In the genomic region with DNA sequence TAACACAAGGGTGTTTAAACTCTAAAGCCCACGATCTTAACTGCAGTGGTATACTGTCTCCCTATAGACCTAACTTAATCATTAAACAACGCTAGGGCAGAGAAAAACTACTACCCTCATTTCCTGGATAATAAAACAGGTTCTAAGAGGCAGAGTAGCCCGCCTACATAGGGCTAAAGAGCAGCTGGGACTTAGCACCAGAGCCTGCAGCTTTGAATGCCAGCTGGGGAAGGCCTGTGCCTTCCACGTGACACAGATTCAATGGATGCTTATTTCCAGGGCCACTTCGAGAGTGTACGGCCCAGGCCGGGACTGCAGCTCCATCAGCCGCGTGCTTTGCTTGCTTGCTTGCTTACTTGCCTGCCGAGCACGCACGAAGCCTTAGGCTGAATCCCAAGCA, we compare ENCODE assay signal across 17 mouse cellular contexts. TPM values are rescaled to one million over a fixed set of nuclear protein-coding genes. Genes with fewer than 3 reads are reported as not detected.
DNase-seq lines count a peak whose midpoint lies in the region; ATAC-seq and TF ChIP-seq lines count a peak whose summit lies in the region.
"Had no signal": no experiment of that assay in that cellular context is flagged by ENCODE, and none has a peak within 500 bp of the region (broad histone marks: within the 10 kb centered on the region; RNA-seq: fewer than 3 reads in every experiment).

No protein-coding gene starts in this region.

- intact Hi-C loops in left cerebral cortex, postnatal 14 days (cut with DNase I): no loop called here

- peaks cover 36% of the 10 kb centered on the region for H3K4me1 ChIP-seq in kidney, embryonic 15.5 days
- H3K4me1 ChIP-seq in intestine, embryonic 14.5 days (replicated peaks; ENCODE audit: control insufficient read depth, insufficient read depth, low read length): peaks cover 25% of the 10 kb centered on the region
- H3K4me1 ChIP-seq in limb, embryonic 14.5 days (ENCODE audit: control insufficient read depth, insufficient read depth, low read length): peaks cover 12% of the 10 kb centered on the region

- H3K4me3 ChIP-seq in kidney, embryonic 15.5 days (replicated peaks): no peak overlapping the region
- H3K4me3 ChIP-seq in intestine, embryonic 14.5 days (ENCODE audit: low read depth, low read length): no peak overlapping the region
- H3K4me3 ChIP-seq in limb, embryonic 14.5 days (replicated peaks; ENCODE audit: low read length): no peak overlapping the region
- H3K4me3 ChIP-seq: heart, embryonic 13.5 days; hindbrain, embryonic 15.5 days; liver, embryonic 13.5 days had no signal

- no peak for DNase-seq in kidney, postnatal 25 days
- DNase-seq in R1 (ENCODE audit: low read depth, low spot score): peak; percentile 42
- DNase-seq in intestine, embryonic 14.5 days (ENCODE audit: low spot score): peak; percentile 70
- DNase-seq in limb, embryonic 14.5 days (ENCODE audit: low spot score): peak; percentile 17
- DNase-seq in left cerebral cortex, postnatal 14 days (ENCODE audit: low spot score in 2 of 2): no peak
- DNase-seq in adrenal gland, adult 2 months: no peak
- DNase-seq: adrenal gland, postnatal 25 days; cerebellum, adult 2 months; embryo, embryonic 11 days; layer of hippocampus, postnatal 36 days; liver, embryonic 13.5 days had no signal

- no peak overlapping the region for H3K4me2 ChIP-seq in kidney, embryonic 15.5 days
- H3K4me2 ChIP-seq in intestine, embryonic 14.5 days (ENCODE audit: low read length): no peak overlapping the region
- H3K4me2 ChIP-seq in limb, embryonic 14.5 days (replicated peaks; ENCODE audit: low read depth, low read length, severe bottlenecking): no peak overlapping the region
- H3K4me2 ChIP-seq: heart, embryonic 13.5 days; hindbrain, embryonic 15.5 days; liver, embryonic 13.5 days had no signal

- ATAC-seq in kidney, embryonic 15.5 days (replicated peaks; ENCODE audit: low FRiP score): peak; percentile 64
- peak; percentile 77 for ATAC-seq in intestine, embryonic 14.5 days (replicated peaks; ENCODE audit: low FRiP score, low TSS enrichment, low read depth)
- ATAC-seq in limb, embryonic 14.5 days (ENCODE audit: low FRiP score, low read depth): peak; percentile 50; the same call in 1 of the 2 replicates
- no peak for ATAC-seq in granulocyte monocyte progenitor cell, adult 5-6 weeks (replicated peaks; ENCODE audit: poor library complexity, severe bottlenecking)
- ATAC-seq: CD4-positive, CD25-positive, alpha-beta regulatory T cell, adult 4 months; midbrain, embryonic 16.5 days had no signal

- peak overlapping the region; percentile 72 for H3K27ac ChIP-seq in kidney, embryonic 15.5 days
- peak overlapping the region; percentile 64 for H3K27ac ChIP-seq in intestine, embryonic 14.5 days (ENCODE audit: low read depth)
- 0 out of 2 replicates have a peak overlapping the region, but pooled peaks have one; percentile 1 for H3K27ac ChIP-seq in limb, embryonic 14.5 days (replicated peaks; ENCODE audit: low read depth, low read length)
- H3K27ac ChIP-seq: heart, embryonic 13.5 days; hindbrain, embryonic 15.5 days; liver, embryonic 13.5 days had no signal

- TF ChIP-seq POLR2A in limb, embryonic 14.5 days (IDR thresholded peaks at IDR 0.05; ENCODE audit: borderline replicate concordance, extremely low read depth, insufficient read depth, insufficient read length): no peak

- no peaks in the 10 kb centered on the region for H3K27me3 ChIP-seq in kidney, embryonic 15.5 days
- no peaks in the 10 kb centered on the region for H3K27me3 ChIP-seq in intestine, embryonic 14.5 days (replicated peaks; ENCODE audit: control insufficient read depth, insufficient read depth, low read length)
- H3K27me3 ChIP-seq in limb, embryonic 14.5 days (ENCODE audit: control insufficient read depth, insufficient read depth, low read length): no peaks in the 10 kb centered on the region
- H3K27me3 ChIP-seq: hindbrain, embryonic 15.5 days; liver, embryonic 13.5 days had no signal

- no peaks in the 10 kb centered on the region for H3K9me3 ChIP-seq in kidney, embryonic 15.5 days (replicated peaks)
- H3K9me3 ChIP-seq in intestine, embryonic 14.5 days (ENCODE audit: control insufficient read depth, low read length): no peaks in the 10 kb centered on the region
- H3K9me3 ChIP-seq in limb, embryonic 14.5 days (ENCODE audit: control insufficient read depth, low read length): no peaks in the 10 kb centered on the region
- H3K9me3 ChIP-seq: heart, embryonic 13.5 days; hindbrain, embryonic 15.5 days had no signal

- 0 out of 2 replicates have a peak, but pooled peaks cover 4% of the 10 kb centered on the region for H3K36me3 ChIP-seq in kidney, embryonic 15.5 days
- no peaks in the 10 kb centered on the region for H3K36me3 ChIP-seq in intestine, embryonic 14.5 days (ENCODE audit: control insufficient read depth, insufficient read depth, low read length)
- no peaks in the 10 kb centered on the region for H3K36me3 ChIP-seq in limb, embryonic 14.5 days (ENCODE audit: control insufficient read depth, insufficient read depth, low read length)
- H3K36me3 ChIP-seq: heart, embryonic 13.5 days; hindbrain, embryonic 15.5 days had no signal

- 27% methylated on average over 12 of the region's 12 CpGs for WGBS in kidney, embryonic 15.5 days
- 39% methylated on average over 12 of the region's 12 CpGs for WGBS in intestine, embryonic 14.5 days
- 28% methylated on average over 12 of the region's 12 CpGs for WGBS in limb, embryonic 14.5 days

- no peak overlapping the region for H3K9ac ChIP-seq in kidney, embryonic 15.5 days
- H3K9ac ChIP-seq in intestine, embryonic 14.5 days (ENCODE audit: low read length): no peak overlapping the region
- peak overlapping the region; percentile 32; the same call in 1 of the 2 replicates for H3K9ac ChIP-seq in limb, embryonic 14.5 days (ENCODE audit: low read depth, low read length, severe bottlenecking)
- H3K9ac ChIP-seq: heart, embryonic 13.5 days; hindbrain, embryonic 15.5 days; liver, embryonic 13.5 days had no signal

RNA-seq across cellular contexts. Expression of gene Rcan3, which starts 19.9 kb away (rescaled TPM):
- polyA plus RNA-seq in kidney, embryonic 15.5 days (2015; fragmentation: Nextera tagmentation; extraction: Ambion mirVana): 12.6 and 15.5 TPM in 2 replicates
- 16.1 and 18.4 TPM in 2 replicates for polyA plus RNA-seq in intestine, embryonic 14.5 days (2014; fragmentation: Nextera tagmentation; extraction: Ambion mirVana)
- 16.1 and 18.0 TPM in 2 replicates for polyA plus RNA-seq in limb, embryonic 14.5 days (2012; rRNA removed)
- 14.0 and 17.3 TPM in 2 replicates for polyA plus RNA-seq in limb, embryonic 14.5 days (2014; fragmentation: Nextera tagmentation; extraction: Ambion mirVana)
- total RNA-seq in left cerebral cortex, postnatal 14 days (2021): 10 to 100 TPM; 34.7 to 36.8 TPM
- total RNA-seq in granulocyte monocyte progenitor cell, adult 5-6 weeks (2014; fragmentation: Nextera tagmentation): 3.0 and 9.3 TPM in 2 replicates
- total RNA-seq in granulocyte monocyte progenitor cell, adult 5-6 weeks (2017): 3.6 and 4.9 TPM in 2 replicates
- total RNA-seq in adrenal gland, adult 2 months (2021): 10 to 100 TPM; 12.1 to 24.4 TPM
- polyA plus RNA-seq in adrenal gland, adult 2 months (2012; rRNA removed): 13.1 and 15.7 TPM in 2 replicates

RNA-seq across cellular contexts. Expression of gene Stpg1, which starts 41.0 kb away (rescaled TPM):
- polyA plus RNA-seq in kidney, embryonic 15.5 days (2015; fragmentation: Nextera tagmentation; extraction: Ambion mirVana): 0.60 and 0.65 TPM in 2 replicates
- 0.19 and 0.42 TPM in 2 replicates for polyA plus RNA-seq in intestine, embryonic 14.5 days (2014; fragmentation: Nextera tagmentation; extraction: Ambion mirVana)
- polyA plus RNA-seq in limb, embryonic 14.5 days (2012; rRNA removed): 0.18 and 0.20 TPM in 2 replicates
- 0.15 TPM in 1 of 2 replicates, not detected in the other for polyA plus RNA-seq in limb, embryonic 14.5 days (2014; fragmentation: Nextera tagmentation; extraction: Ambion mirVana)
- 1 to 10 TPM in 1 of 2 experiments, under 1 TPM in 1; 0.81 to 1.1 TPM for total RNA-seq in left cerebral cortex, postnatal 14 days (2021)
- total RNA-seq in granulocyte monocyte progenitor cell, adult 5-6 weeks (2014; fragmentation: Nextera tagmentation): not detected in 2 replicates
- not detected in 2 replicates for total RNA-seq in granulocyte monocyte progenitor cell, adult 5-6 weeks (2017)
- total RNA-seq in adrenal gland, adult 2 months (2021): under 1 TPM; 0.32 to 0.41 TPM
- polyA plus RNA-seq in adrenal gland, adult 2 months (2012; rRNA removed): 0.35 and 0.65 TPM in 2 replicates
- polyA plus RNA-seq: CD4-positive, CD25-positive, alpha-beta regulatory T cell, adult 4 months; liver, embryonic 13.5 days had no signal

RNA-seq across cellular contexts. Expression of gene Nipal3, which starts 41.3 kb away (rescaled TPM):
- 4.9 and 6.2 TPM in 2 replicates for polyA plus RNA-seq in kidney, embryonic 15.5 days (2015; fragmentation: Nextera tagmentation; extraction: Ambion mirVana)
- 4.3 and 6.7 TPM in 2 replicates for polyA plus RNA-seq in intestine, embryonic 14.5 days (2014; fragmentation: Nextera tagmentation; extraction: Ambion mirVana)
- 4.7 and 6.3 TPM in 2 replicates for polyA plus RNA-seq in limb, embryonic 14.5 days (2012; rRNA removed)
- 1.4 and 2.6 TPM in 2 replicates for polyA plus RNA-seq in limb, embryonic 14.5 days (2014; fragmentation: Nextera tagmentation; extraction: Ambion mirVana)
- total RNA-seq in left cerebral cortex, postnatal 14 days (2021): 100 to 1,000 TPM; 111 to 118 TPM
- total RNA-seq in granulocyte monocyte progenitor cell, adult 5-6 weeks (2014; fragmentation: Nextera tagmentation): 5.7 and 8.4 TPM in 2 replicates
- total RNA-seq in granulocyte monocyte progenitor cell, adult 5-6 weeks (2017): 21.9 and 29.1 TPM in 2 replicates
- 10 to 100 TPM; 16.0 to 24.6 TPM for total RNA-seq in adrenal gland, adult 2 months (2021)
- 15.2 and 21.6 TPM in 2 replicates for polyA plus RNA-seq in adrenal gland, adult 2 months (2012; rRNA removed)

RNA-seq across cellular contexts. Expression of gene Ncmap, which starts 55.5 kb away (rescaled TPM):
- 3.1 and 3.5 TPM in 2 replicates for polyA plus RNA-seq in kidney, embryonic 15.5 days (2015; fragmentation: Nextera tagmentation; extraction: Ambion mirVana)
- polyA plus RNA-seq in intestine, embryonic 14.5 days (2014; fragmentation: Nextera tagmentation; extraction: Ambion mirVana): 10.8 and 11.8 TPM in 2 replicates
- polyA plus RNA-seq in limb, embryonic 14.5 days (2012; rRNA removed): 20.9 and 30.3 TPM in 2 replicates
- polyA plus RNA-seq in limb, embryonic 14.5 days (2014; fragmentation: Nextera tagmentation; extraction: Ambion mirVana): 11.9 and 12.8 TPM in 2 replicates
- under 1 TPM in 1 of 2 experiments, not detected in 1; 0.91 TPM for total RNA-seq in left cerebral cortex, postnatal 14 days (2021)
- total RNA-seq in granulocyte monocyte progenitor cell, adult 5-6 weeks (2014; fragmentation: Nextera tagmentation): not detected in 2 replicates
- total RNA-seq in granulocyte monocyte progenitor cell, adult 5-6 weeks (2017): not detected in 2 replicates
- total RNA-seq in adrenal gland, adult 2 months (2021): under 1 TPM in 1 of 2 experiments, not detected in 1; 0.28 TPM
- 0.15 and 3.2 TPM in 2 replicates for polyA plus RNA-seq in adrenal gland, adult 2 months (2012; rRNA removed)
- total RNA-seq: adrenal gland, postnatal 25 days had no signal

Comparison
In these comparisons a context has a peak if more than half of its experiments do, and no peak if none do; other contexts are left out.
1. H3K27ac ChIP-seq: peak in every context shown above with its lines; median percentile 72 in kidney, embryonic 15.5 days; 64 in intestine, embryonic 14.5 days; 1 in limb, embryonic 14.5 days.
2. DNase-seq: peak in R1 (single experiment), intestine, embryonic 14.5 days (single experiment) and limb, embryonic 14.5 days (single experiment); none in kidney, postnatal 25 days (0 of 2), left cerebral cortex, postnatal 14 days (0 of 2) and adrenal gland, adult 2 months (single experiment).